In the genomic region with DNA sequence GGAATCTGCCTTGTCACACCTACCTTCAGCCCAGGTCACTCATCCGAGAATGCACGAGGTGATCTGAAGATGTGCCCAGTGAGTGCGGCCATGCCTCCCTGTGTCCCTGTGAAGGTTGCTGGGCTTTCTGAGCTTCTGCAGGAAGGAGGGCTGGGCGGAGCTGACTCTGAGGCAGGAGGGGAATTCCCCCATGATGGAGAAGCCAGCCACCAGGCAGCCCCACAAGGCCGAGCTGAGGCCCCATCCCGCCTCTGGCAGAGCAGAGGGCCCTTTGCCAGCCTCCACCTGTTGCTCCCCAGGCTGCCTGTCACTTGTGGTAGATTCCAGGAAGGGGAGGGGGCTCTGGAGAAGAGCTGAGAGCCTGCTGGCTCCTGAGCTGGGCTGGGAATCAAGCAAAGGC, we compare ENCODE assay signal across 1 mouse cellular context.
A peak's percentile ranks its signal among the peaks of the same experiment; 100 is the strongest.
TF ChIP-seq lines count a peak whose summit lies in the region.

Tnip1 (minus strand) TSS at position 108 of the 400 bp plus-strand sequence.

TF ChIP-seq in CH12.LX, 34 proteins besides CTCF, POLR2A, EP300 and RAD21 (continued from another document):
- TF ChIP-seq KAT2A (IDR thresholded peaks at IDR 0.05; ENCODE audit: insufficient replicate concordance, low read length) = 0 out of 2 replicates have a peak, but pooled peaks have one; percentile 24
- no peak for TF ChIP-seq ZC3H11A (IDR thresholded peaks at IDR 0.05; ENCODE audit: low read depth, low read length)
TF ChIP-seq in CH12.LX: peak in this region for 18.
